Mouse (Mus musculus) lung, embryonic 16.5 days (tissue): Measurements from ENCODE around the gene Antxrl. TPM values are rescaled to one million over a fixed set of nuclear protein-coding genes. Genes with fewer than 3 reads are reported as not detected.

Experiments
- ATAC-seq: fragments of 200-750 bp; cut with Nextera tagmentation; 2 replicates; pipeline ENCODE4 v1.8.0; 2017; ENCODE audit warnings: low read depth, mild to moderate bottlenecking, moderate library complexity
- H3K27ac ChIP-seq: fragments of 300-500 bp; sonication (generic); 2 replicates; pipeline ENCODE4 v1.5.1; 2014; ENCODE audit warnings: mild to moderate bottlenecking, control low read depth, low read length
- H3K27me3 ChIP-seq: fragments of 300-500 bp; sonication (generic); 2 replicates; pipeline ENCODE4 v1.6.1; 2014; ENCODE audit warnings: low read depth, low read length, mixed read lengths; ENCODE audit not compliant: control insufficient read depth, insufficient read depth
- H3K36me3 ChIP-seq: fragments of 300-500 bp; sonication (generic); 2 replicates; pipeline ENCODE4 v1.6.1; 2014; ENCODE audit warnings: low read length; ENCODE audit not compliant: control insufficient read depth, insufficient read depth
- H3K4me1 ChIP-seq: fragments of 300-500 bp; sonication (generic); replicated peaks from 2 replicates; pipeline ENCODE4 v1.6.1; 2014; ENCODE audit warnings: low read length, mixed read lengths; ENCODE audit not compliant: control insufficient read depth, insufficient read depth
- H3K4me2 ChIP-seq: fragments of 300-500 bp; sonication (generic); 2 replicates; pipeline ENCODE4 v1.6.1; 2014; ENCODE audit warnings: low read depth, low read length, control low read depth
- H3K4me3 ChIP-seq: fragments of 300-500 bp; sonication (generic); 2 replicates; pipeline ENCODE4 v1.5.1; 2014; ENCODE audit warnings: mild to moderate bottlenecking, low read length, control low read depth
- H3K9ac ChIP-seq: fragments of 300-500 bp; sonication (generic); 2 replicates; pipeline ENCODE4 v1.6.1; 2014; ENCODE audit warnings: low read length, control low read depth
- H3K9me3 ChIP-seq: fragments of 300-500 bp; sonication (generic); 2 replicates; pipeline ENCODE4 v1.6.1; 2016; ENCODE audit warnings: low read length; ENCODE audit not compliant: control insufficient read depth
- WGBS: fragments of 180-500 bp; shearing (Covaris S2); extraction: QIAGEN DNeasy Blood & Tissue Kit; methylation state at CpG from one replicate; pipeline ENCODE4 v1.1.7; 2014; 5-methylcytosine and 5-hydroxymethylcytosine counted together
- polyA plus RNA-seq: library from polyadenylated mRNA; unstranded; fragments of >200 nt; fragmentation: Nextera tagmentation; extraction: Ambion mirVana; gene quantifications from 2 replicates; pipeline ENCODE4 v1.2.1, GENCODE M21; 2015

Gene Antxrl
- polyA plus RNA-seq, 1 experiment from 2014 or later, result not detected

DNA sequence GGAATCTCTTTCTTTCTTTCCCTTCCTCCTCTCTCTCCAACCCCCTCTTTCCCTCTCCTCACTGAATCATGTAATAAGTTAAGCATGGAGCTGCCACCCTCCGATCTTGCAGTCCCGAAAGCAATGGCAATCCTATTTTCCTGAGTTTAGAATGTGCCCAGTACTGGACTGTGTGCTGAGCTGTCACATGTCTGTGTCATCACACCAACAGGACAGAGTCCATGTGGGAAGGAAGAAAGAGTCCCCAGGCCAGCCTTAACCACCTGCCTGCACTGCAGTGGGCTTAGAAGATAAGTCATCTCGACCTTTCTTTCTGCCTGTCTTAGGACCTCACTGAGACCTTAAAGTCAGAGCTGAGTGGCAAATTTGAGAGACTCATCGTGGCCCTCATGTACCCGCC is 39.0 kb downstream of the Antxrl start:
- no peak for ATAC-seq
- Histone ChIP-seq H3K36me3 (no peaks in the 10 kb centered on the region), H3K4me1 (no peaks in the 10 kb centered on the region), H3K9me3 (no peaks in the 10 kb centered on the region), H3K4me3 (no peak overlapping the region), H3K4me2 (no peak overlapping the region), H3K9ac (no peak overlapping the region), H3K27me3 (no peaks in the 10 kb centered on the region), H3K27ac (no peak overlapping the region)
- WGBS, result 74% methylated on average over 5 of the region's 5 CpGs

DNA sequence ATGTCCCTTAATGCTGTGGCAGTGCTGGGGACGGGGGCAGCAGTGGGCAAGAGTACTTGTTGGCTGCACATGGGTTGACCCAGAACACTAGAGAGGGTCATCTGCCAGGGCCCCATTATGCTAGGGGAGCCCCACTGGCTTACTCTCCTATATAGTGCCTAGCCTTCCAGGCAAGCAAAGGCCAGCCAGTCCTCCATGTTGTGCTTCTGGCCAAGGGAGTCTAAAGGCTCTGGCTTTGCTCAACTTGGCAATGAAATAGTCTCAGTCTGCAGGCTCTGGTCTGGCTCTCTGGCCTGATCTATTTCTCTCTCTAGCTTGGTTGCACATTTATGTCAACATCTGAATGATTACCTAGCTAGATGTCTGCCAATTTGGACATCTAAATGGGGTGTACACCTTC is 40.3 kb downstream of the Antxrl start:
- Histone ChIP-seq H3K36me3 (no peaks in the 10 kb centered on the region), H3K4me3 (no peak overlapping the region), H3K4me1 (no peaks in the 10 kb centered on the region), H3K9ac (no peak overlapping the region), H3K27ac (no peak overlapping the region), H3K27me3 (no peaks in the 10 kb centered on the region), H3K4me2 (no peak overlapping the region), H3K9me3 (no peaks in the 10 kb centered on the region)
- no peak for ATAC-seq
- WGBS, result 55% methylated on average over 1 of the region's 1 CpGs

DNA sequence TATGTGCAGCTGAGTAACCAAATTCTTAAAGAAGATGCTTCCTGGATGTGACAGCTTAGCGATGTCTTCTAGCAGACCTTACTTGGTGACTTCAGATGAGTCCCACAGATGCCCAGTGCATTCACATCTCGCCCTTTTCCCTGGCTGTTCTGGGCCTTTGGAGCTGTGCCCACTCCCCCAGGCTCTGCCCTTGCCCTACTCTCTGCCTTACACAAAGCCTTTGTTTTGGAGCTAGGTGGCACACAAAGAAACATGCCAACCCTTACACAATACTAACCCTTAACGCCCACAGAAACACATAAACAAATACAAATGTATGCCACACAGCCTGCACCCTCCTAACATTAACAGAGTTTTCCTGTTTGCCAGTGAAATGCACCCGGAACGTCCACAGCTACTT is 43.7 kb downstream of the Antxrl start:
- Histone ChIP-seq H3K4me3 (no peak overlapping the region), H3K27me3 (no peaks in the 10 kb centered on the region), H3K36me3 (no peaks in the 10 kb centered on the region), H3K4me1 (no peaks in the 10 kb centered on the region), H3K9ac (no peak overlapping the region), H3K9me3 (no peaks in the 10 kb centered on the region), H3K27ac (no peak overlapping the region), H3K4me2 (no peak overlapping the region)
- WGBS, result 61% methylated on average over 5 of the region's 5 CpGs
- no peak for ATAC-seq

- WGBS, result 55% methylated on average over 5 of the region's 5 CpGs
- Histone ChIP-seq H3K36me3 (no peaks in the 10 kb centered on the region), H3K27me3 (no peaks in the 10 kb centered on the region), H3K9me3 (no peaks in the 10 kb centered on the region), H3K27ac (no peak within 1 kb of the TSS), H3K4me1 (peaks cover 5% of the 10 kb centered on the region; the same call in 1 of the 2 replicates), H3K4me3 (no peak within 1 kb of the TSS), H3K4me2 (no peak within 1 kb of the TSS), H3K9ac (no peak within 1 kb of the TSS)
- ATAC-seq, result no peak
These were observed 50.1 kb downstream of the Antxrl start, which contains the start of gene A630023A22Rik for GRCm38 (mm10) chr14:34102601-34103000. Gene A630023A22Rik, minus strand, starts transcription at chr14:34102754.

DNA sequence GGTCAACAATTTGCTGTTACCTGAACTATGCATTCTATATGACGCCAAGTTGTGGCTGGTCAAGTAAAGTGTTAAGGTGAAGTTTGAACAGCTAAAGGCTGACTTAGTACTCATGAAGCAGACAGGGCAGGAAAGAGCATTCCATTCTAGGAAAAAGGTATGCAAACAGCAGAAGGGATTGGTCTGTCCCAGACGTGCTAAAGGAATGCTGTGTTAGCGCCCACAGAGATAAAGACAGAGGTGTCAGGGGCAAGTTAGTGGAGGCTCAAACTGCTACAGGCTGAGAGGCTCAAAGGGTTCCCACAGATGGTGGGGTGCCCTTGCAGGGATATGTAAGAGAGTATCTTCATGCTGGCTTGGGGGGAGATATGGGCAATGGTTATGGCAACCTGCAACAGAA is 51.3 kb downstream of the Antxrl start:
- no peaks in the 10 kb centered on the region for H3K9me3 ChIP-seq
- ATAC-seq, result peak; percentile 26; the same call in 1 of the 2 replicates
- WGBS, result 40% methylated on average over 3 of the region's 3 CpGs
- H3K4me2 ChIP-seq, result no peak overlapping the region
- H3K27ac ChIP-seq, result no peak overlapping the region
- no peaks in the 10 kb centered on the region for H3K27me3 ChIP-seq
- no peak overlapping the region for H3K9ac ChIP-seq
- no peak overlapping the region for H3K4me3 ChIP-seq
- H3K4me1 ChIP-seq, result peaks cover 5% of the 10 kb centered on the region; the same call in 1 of the 2 replicates
- H3K36me3 ChIP-seq, result no peaks in the 10 kb centered on the region

GRCm38 (mm10) chr14:34104892-34105291 is 52.4 kb downstream of the Antxrl start:
- no peak overlapping the region for H3K4me2 ChIP-seq
- no peaks in the 10 kb centered on the region for H3K27me3 ChIP-seq
- no peak overlapping the region for H3K4me3 ChIP-seq
- no peak overlapping the region for H3K9ac ChIP-seq
- no peaks in the 10 kb centered on the region for H3K9me3 ChIP-seq
- peak; percentile 69 for ATAC-seq
- no peak overlapping the region for H3K27ac ChIP-seq
- H3K36me3 ChIP-seq, result no peaks in the 10 kb centered on the region
- peaks cover 5% of the 10 kb centered on the region; the same call in 1 of the 2 replicates for H3K4me1 ChIP-seq
- 15% methylated on average over 8 of the region's 8 CpGs for WGBS

GRCm38 (mm10) chr14:34106389-34107062 is 54.0 kb downstream of the Antxrl start:
- Histone ChIP-seq H3K9ac (no peak overlapping the region), H3K36me3 (no peaks in the 10 kb centered on the region), H3K27me3 (no peaks in the 10 kb centered on the region), H3K4me1 (peaks cover 5% of the 10 kb centered on the region; the same call in 1 of the 2 replicates), H3K4me2 (no peak overlapping the region), H3K27ac (no peak overlapping the region), H3K4me3 (no peak overlapping the region), H3K9me3 (no peaks in the 10 kb centered on the region)
- WGBS, result 59% methylated on average over 11 of the region's 12 CpGs
- ATAC-seq, result 0 out of 2 replicates have a peak, but pooled peaks have one; percentile 42

DNA sequence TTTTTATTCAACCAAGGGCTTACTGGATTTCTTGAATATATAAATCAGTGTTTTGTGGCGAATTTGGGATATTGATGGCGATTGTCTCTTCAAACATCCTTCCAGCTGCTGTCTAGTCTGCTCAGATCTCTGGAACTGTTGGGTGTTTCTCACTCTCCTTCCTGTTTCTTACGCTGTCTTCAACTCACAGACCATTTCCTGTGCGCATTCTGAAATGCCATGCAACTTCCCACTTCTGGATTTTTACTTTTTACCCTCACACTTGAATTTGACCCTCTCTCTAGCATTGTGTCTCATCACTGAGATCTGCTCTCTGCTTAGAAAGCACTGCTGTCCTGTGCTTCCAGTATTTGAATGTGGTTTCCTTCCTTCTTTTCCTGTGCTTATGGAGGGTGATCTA is 55.1 kb downstream of the Antxrl start:
- H3K9me3 ChIP-seq, result no peaks in the 10 kb centered on the region
- WGBS, result 59% methylated on average over 4 of the region's 4 CpGs
- no peak for ATAC-seq
- H3K36me3 ChIP-seq, result no peaks in the 10 kb centered on the region
- H3K27ac ChIP-seq, result no peak overlapping the region
- H3K9ac ChIP-seq, result no peak overlapping the region
- no peaks in the 10 kb centered on the region for H3K27me3 ChIP-seq
- H3K4me1 ChIP-seq, result peaks cover 5% of the 10 kb centered on the region; the same call in 1 of the 2 replicates
- H3K4me2 ChIP-seq, result no peak overlapping the region
- no peak overlapping the region for H3K4me3 ChIP-seq

DNA sequence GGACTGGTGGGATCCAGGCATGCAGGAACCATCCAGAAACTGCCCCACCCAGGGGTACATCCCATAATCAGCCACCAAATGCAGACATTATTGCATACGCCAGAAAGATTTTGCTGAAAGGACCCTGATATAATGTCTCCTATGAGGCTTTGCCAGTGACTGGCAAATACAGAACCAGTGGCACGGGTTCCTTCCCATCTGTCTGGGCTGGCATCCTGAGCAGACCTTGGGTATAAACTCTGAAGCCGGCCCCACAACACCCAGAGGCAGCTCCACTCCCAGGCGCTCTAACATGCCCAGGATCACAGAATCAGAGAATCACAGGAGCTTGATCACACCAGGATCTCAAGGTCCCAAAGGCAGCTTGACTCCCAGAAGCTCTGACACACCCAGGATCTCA is 61.8 kb downstream of the Antxrl start:
- 78% methylated on average over 4 of the region's 4 CpGs for WGBS
- no peak for ATAC-seq
- Histone ChIP-seq H3K9ac (no peak overlapping the region), H3K36me3 (no peaks in the 10 kb centered on the region), H3K4me2 (no peak overlapping the region), H3K4me3 (no peak overlapping the region), H3K27me3 (no peaks in the 10 kb centered on the region), H3K27ac (no peak overlapping the region), H3K9me3 (no peaks in the 10 kb centered on the region), H3K4me1 (no peaks in the 10 kb centered on the region)
